Mouse (Mus musculus) right cerebral cortex, postnatal 36 days (tissue): ENCODE data around the gene Srp68.
"Not testable (repeated sequence)": the region's sequence is repeated elsewhere in the genome, so short reads cannot be mapped to it uniquely, and the experiment has no call there.

Source experiments
- DNase-seq, 2 experiments: peaks; one replicate each; pipeline ENCODE4 v3.0.0; 2022; ENCODE audit warnings: low spot score in 2 of 2, mixed read lengths in 1 of 2

The Srp68 gene

GRCm38 (mm10) chr11:116282912-116283521 lies 9.0 kb upstream of the Srp68 start:
- DNase-seq, result no peak

DNA sequence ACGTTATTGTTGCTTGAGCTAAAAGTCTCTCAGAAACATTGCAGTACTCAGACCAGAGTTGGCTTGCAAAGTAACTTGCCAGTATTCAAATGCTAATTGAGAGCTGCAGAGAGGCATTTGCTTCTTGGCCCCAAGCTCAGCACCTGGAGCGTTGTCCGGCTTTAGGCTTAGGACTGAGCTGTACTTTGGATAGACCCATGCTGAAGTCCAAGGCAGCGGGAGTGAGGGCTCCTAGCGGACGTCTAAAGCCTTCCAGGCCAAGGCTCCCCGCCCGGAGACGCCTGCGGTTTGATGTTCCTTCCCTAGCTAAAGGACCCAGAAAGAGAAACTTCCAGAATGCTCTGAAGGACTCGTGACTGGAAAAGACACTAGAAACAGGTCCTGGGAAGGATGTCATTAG lies 8.1 kb upstream of the Srp68 start:
- no peak for DNase-seq

- DNase-seq, result no peak
These were observed 7.7 kb upstream of the Srp68 start for GRCm38 (mm10) chr11:116281671-116282070.

DNA sequence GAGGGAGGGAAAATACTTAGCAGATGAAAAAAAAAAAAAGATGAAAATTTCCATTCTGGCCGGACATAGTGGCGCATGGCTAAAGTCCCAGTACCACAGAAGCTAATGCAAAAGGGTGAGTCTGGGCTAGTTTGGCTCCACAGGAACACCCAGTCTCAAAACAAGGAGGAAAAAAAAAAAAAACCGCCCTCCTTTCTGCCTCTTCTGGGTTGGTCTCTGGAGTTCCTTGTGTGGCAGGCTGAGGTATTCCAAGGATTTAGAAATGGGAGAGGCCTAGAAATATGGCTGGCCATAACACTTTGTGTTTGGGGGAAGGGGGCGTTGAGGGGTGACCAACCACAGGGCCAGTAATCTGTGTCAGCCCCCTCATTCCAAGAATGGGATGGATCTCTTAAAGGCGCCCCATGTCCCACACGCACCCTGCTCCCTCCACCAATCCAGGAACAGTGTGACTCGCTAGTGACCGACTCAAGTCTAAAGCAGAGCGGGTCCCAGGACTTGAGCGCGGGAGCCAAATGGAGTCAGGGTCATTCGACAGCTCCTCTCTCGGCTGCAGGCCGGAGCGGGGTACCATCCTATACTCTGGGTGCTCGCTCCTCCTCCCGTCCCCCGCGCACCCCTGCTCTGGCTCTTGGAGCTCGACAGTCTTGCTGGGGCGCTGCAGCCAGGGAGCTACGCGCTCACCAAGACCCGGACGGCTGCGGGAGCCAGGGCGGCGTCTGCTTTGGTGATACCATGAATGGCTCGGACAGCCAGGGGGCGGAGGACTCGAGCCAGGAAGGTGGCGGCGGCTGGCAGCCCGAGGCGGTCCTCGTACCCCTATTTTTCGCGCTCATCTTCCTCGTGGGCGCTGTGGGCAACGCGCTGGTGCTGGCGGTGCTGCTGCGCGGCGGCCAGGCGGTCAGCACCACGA lies 7.0 kb upstream of the Srp68 start, which contains the start of gene Galr2:
Gene Galr2, plus strand, starts transcription at position 189 of the 913 bp plus-strand sequence.
- no peak for DNase-seq

GRCm38 (mm10) chr11:116277184-116277583 lies 3.2 kb upstream of the Srp68 start:
- DNase-seq, result not testable (repeated sequence)

DNA sequence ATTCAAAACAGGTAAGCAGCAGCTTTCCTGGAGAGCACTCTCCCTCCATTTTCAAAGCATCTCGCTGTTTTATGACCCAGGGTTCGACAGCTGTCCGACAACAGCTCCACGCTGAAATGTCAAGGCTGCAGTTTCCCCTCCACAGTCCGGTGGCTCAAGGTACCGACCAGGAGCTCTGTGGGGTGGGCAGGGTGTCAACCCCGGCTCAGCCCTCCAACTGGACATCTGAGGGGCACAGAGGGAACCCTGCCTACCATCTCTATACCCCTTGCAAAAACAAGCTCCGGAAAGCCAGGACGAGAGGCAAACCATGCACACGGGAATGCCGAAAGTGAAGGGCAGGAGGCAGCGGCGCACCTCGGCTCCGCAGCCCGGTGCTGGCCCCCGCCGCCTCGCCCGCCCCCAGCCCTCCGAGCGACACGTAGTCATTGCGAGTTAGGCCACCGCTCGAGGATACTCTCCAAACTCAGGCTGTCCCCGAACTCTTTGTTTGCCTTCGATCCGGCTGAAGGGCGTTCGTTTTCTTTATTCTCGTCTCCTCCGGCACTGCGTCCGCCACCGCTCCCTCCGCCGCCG lies 460 bp downstream of the Srp68 start:
- no peak for DNase-seq

- DNase-seq, result no peak
These were observed 1.2 kb downstream of the Srp68 start for GRCm38 (mm10) chr11:116272589-116273468.

GRCm38 (mm10) chr11:116269560-116269959 lies 4.5 kb downstream of the Srp68 start:
- DNase-seq, result no peak

GRCm38 (mm10) chr11:116268313-116268712 lies 5.7 kb downstream of the Srp68 start:
- DNase-seq, result no peak

DNA sequence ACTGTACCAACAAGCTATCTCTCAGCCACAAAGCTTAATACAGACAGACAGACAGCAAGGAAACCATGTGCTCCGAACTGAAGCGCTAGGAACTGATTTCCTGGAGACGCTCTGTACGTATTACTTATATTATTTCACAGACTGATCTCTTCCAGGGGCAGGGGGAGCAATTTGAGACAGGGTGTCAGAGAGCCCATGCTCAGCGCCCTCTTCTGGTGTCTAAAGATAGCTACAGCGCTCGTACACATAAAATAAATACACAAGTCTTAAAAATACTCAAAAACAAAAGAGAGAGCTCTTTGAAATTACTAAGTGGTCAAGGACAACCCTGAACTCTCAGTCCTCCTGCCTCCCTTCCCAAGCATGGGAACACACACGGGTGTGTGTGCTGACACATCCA lies 6.4 kb downstream of the Srp68 start:
- no peak for DNase-seq

DNA sequence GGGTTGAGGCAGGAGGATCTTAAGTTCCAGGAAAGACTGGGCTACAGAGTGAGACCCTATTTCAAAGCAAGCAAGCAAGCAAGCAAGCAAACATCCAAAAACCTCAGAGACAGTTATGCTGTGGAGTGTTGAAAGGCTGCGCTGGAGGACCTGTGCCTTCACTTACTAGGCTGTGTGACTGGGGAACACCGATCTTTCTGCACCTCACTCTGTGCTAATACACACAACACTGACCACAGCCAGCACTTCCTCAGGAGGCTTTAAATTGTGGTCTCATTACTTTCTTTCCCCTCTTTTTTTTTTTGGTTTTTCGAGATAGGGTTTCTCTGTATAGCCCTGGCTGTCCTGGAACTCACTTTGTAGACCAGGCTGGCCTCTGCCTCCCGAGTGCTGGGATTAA lies 8.2 kb downstream of the Srp68 start:
- DNase-seq, result no peak

DNA sequence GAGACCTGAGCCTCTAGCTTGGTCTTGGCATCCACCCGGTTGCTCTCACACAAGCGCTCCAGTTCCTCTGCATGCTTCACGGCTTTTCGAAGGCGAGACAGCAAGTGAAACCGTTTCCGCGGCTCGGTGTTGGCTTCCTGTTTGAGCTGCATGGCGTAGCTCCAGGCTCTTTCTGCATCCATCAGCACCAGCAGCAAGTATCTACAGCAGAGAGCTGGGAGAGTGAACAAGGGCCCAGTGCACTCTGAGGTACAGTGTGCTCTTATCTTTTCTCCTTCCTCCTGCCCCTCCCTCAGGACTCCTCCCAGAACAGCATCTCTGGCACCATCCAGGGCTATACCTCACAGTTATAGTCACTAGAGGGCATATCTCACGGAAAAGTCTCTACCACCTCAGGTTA lies 8.7 kb downstream of the Srp68 start:
- DNase-seq, result peak in 1 of 2 experiments; percentile 26

- DNase-seq, result no peak
These were observed 13.8 kb downstream of the Srp68 start for GRCm38 (mm10) chr11:116260259-116260658.

- DNase-seq, result no peak
These were observed 14.6 kb downstream of the Srp68 start for GRCm38 (mm10) chr11:116259461-116259860.

- no peak for DNase-seq
These were observed 17.9 kb downstream of the Srp68 start for GRCm38 (mm10) chr11:116255982-116256675.

DNA sequence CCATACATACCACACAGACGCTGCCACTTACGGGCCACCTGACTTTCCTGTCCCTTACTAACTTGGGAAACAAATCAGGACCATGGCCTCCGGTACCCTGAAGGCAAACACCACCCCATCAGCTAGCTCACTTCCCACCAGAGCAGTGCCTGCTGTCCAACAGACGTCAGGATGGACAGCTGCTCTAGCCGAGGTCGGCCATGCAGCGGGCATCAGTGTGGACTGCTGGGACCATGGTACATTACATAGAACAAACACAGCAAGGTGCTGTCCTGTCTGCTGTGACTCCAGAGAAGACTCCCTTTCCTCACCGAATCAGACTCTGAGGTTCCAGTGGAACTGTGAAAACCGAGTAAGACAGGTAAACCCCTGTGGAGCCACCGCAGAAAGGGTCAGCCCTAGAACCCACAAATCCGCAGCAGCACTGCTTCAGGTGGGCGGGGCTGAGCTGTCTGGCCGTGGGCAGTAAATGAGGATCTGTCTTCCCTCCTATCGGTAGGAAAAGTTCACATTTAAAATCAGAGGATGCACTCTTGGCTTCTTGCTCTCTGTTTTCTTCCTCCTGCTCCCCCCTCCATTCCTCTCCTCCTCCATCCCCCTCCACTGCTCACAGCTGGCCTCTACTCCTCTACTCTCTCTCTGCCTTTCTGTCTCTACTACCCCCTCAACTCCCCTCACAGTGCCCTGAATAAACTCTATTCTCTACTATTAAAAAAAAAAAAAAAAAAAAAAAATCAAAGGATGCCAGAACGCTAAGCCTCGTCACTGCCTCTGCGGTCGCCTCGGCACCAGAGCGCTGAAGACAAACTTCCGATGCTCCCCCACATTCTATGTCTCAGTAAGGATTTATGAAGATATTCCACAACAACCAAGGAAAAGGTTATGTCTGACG lies 18.7 kb downstream of the Srp68 start:
- DNase-seq, result no peak

DNA sequence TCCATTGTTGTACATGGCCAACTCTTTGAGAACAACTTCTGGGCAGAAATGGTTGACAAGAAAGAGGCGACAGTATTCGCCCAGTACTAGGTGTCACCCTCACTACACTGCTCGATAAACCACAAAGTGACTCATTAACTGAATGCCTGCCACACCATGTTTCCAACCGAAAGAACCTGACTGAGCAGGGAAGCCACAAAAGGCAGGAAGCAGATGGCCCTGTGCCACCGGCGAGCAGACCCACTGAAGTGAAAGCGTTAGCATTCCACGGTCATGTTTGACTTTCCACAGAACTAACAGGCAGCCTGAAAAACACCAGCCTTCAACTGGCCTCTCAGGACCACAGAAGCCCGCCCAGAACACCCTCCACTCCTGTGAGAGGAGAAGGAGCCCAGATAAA lies 19.4 kb downstream of the Srp68 start:
- DNase-seq, result no peak

DNA sequence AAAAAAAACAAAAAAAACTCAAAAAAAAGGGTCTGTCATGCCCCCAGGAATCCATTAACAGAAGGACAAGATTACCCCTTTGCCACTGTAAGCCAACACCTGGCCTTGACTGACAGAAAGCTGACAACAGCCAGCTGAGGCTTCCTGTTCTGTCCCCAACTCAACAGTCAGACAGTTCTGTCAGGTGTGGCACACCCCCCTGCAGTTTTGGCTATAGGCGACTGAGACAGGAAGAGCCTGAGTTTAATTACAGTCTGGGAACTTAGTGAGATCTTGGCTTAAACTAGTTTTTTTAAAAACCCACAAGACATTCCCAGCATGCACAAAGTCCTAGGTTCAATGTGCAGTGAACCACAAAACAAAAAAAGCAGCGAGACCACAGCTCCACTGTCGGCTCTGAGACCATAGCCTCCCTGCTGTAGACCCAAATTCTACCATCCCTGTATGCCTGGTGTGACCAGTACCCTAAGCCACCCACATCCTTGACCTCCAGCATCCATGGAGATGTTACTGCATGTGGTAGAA lies 20.9 kb downstream of the Srp68 start:
- DNase-seq, result no peak

GRCm38 (mm10) chr11:116250898-116251297 lies 23.1 kb downstream of the Srp68 start:
- DNase-seq, result no peak
